Mouse (Mus musculus): ENCODE measurements around the gene 1700080E11Rik.

GRCm38 (mm10) chr9:105130331-105130730, 14.6 kb downstream of the 1700080E11Rik start:
- TF ChIP-seq CTCF (IDR thresholded peaks at IDR 0.05; ENCODE audit: control insufficient read depth, insufficient read depth, insufficient replicate concordance, low read depth, low read length), result no peak
- no peak for TF ChIP-seq POLR2A (IDR thresholded peaks at IDR 0.05; ENCODE audit: control insufficient read depth, low read depth, low read length)

Data from testis, adult 2 months (tissue).